ENCODE assay signal across 10 mouse cellular contexts in the genomic region with DNA sequence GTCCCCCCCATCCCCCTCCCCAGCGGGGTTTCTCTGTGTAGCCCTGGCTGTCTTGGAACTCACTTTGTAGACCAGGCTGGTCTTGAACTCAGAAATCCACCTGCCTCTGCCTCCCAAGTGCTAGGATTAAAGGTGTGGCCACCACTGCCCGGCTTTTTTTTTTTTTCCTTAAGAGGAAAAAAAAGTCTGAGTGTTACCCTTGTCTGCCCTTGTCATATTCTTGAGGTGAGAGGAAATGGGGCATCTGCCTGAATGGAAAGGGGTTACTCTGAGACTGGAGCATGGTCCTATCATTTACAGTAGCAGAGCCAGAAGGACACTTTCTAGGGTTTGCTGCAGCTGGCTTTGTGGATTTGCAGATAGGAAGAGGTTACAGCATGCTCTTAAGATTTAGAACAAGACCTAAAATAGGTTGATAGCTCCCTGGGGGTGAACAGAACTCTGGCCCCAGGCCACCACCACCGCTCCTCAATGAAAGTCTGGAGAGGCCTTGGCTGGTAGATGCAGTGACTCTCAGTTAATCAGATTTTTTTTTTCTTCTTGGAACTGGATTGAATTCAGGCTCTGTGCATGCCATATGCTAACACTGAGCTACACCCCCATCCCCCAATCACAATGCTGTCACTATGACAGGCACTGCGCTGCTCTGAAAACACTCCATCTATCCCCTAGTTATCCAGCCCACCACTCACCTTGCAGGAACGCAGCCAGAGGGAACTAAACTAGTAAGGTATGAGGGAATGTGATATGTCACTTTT. TPM values are rescaled to one million over a fixed set of nuclear protein-coding genes. Genes with fewer than 3 reads are reported as not detected.
DNase-seq lines count a peak whose midpoint lies in the region; ATAC-seq and TF ChIP-seq lines count a peak whose summit lies in the region.
"Had no signal": no experiment of that assay in that cellular context is flagged by ENCODE, and none has a peak within 500 bp of the region (broad histone marks: within the 10 kb centered on the region; RNA-seq: fewer than 3 reads in every experiment).

No protein-coding gene starts in this region.

- H3K9me3 ChIP-seq in hindbrain, embryonic 10.5 days: no peaks in the 10 kb centered on the region
- H3K9me3 ChIP-seq in hindbrain, embryonic 11.5 days (ENCODE audit: control insufficient read depth, low read length): no peaks in the 10 kb centered on the region
- H3K9me3 ChIP-seq in midbrain, embryonic 14.5 days (ENCODE audit: control insufficient read depth, low read length): no peaks in the 10 kb centered on the region
- H3K9me3 ChIP-seq: embryonic facial prominence, embryonic 13.5 days; G1E had no signal

- no peaks in the 10 kb centered on the region for H3K36me3 ChIP-seq in hindbrain, embryonic 10.5 days
- no peaks in the 10 kb centered on the region for H3K36me3 ChIP-seq in hindbrain, embryonic 11.5 days (ENCODE audit: control insufficient read depth, insufficient read depth, low read length)
- H3K36me3 ChIP-seq in midbrain, embryonic 14.5 days (ENCODE audit: control insufficient read depth, insufficient read depth, low read length): no peaks in the 10 kb centered on the region
- H3K36me3 ChIP-seq: embryonic facial prominence, embryonic 13.5 days; G1E had no signal

- no peak overlapping the region for H3K4me2 ChIP-seq in hindbrain, embryonic 11.5 days (replicated peaks; ENCODE audit: low read depth, low read length)
- no peak overlapping the region for H3K4me2 ChIP-seq in midbrain, embryonic 14.5 days (ENCODE audit: low read length)

- no peak for TF ChIP-seq POLR2A in brain, embryonic 14.5 days (IDR thresholded peaks at IDR 0.05; ENCODE audit: borderline replicate concordance, extremely low read depth, insufficient read depth, insufficient read length, poor library complexity, severe bottlenecking)

- peak overlapping the region; percentile 67 for H3K27ac ChIP-seq in hindbrain, embryonic 10.5 days
- no peak overlapping the region for H3K27ac ChIP-seq in hindbrain, embryonic 11.5 days (ENCODE audit: low read depth, low read length)
- H3K27ac ChIP-seq in midbrain, embryonic 14.5 days (replicated peaks; ENCODE audit: low read depth, low read length): 0 out of 2 replicates have a peak overlapping the region, but pooled peaks have one; percentile 43
- H3K27ac ChIP-seq in left cerebral cortex, adult 2 months: no peak overlapping the region

- H3K27me3 ChIP-seq in hindbrain, embryonic 10.5 days (ENCODE audit: insufficient read depth, poor library complexity, severe bottlenecking): no peaks in the 10 kb centered on the region
- no peaks in the 10 kb centered on the region for H3K27me3 ChIP-seq in hindbrain, embryonic 11.5 days (ENCODE audit: control insufficient read depth, insufficient read depth, low read length)
- H3K27me3 ChIP-seq in midbrain, embryonic 14.5 days (ENCODE audit: control insufficient read depth, insufficient read depth, low read length): no peaks in the 10 kb centered on the region
- H3K27me3 ChIP-seq: embryonic facial prominence, embryonic 13.5 days had no signal

- intact Hi-C loops in left cerebral cortex, adult 2 months (cut with DNase I): loop anchor here (2.0 kb wide), 1 partner anchor 75 kb away; the partner anchor contains the start of gene Tubb2a

- DNase-seq in hindbrain, embryonic 10.5 days (ENCODE audit: low spot score): no peak
- DNase-seq in hindbrain, embryonic 11.5 days (ENCODE audit: low spot score): no peak
- peak; percentile 87 for DNase-seq in brain, embryonic 14.5 days (ENCODE audit: low read depth)
- peak; percentile 36 for DNase-seq in gastrocnemius, postnatal 25 days
- no peak for DNase-seq in midbrain, embryonic 14.5 days
- no peak for DNase-seq in urinary bladder, postnatal 10 days (ENCODE audit: low spot score)
- no peak for DNase-seq in left cerebral cortex, adult 2 months (ENCODE audit: extremely low spot score in 1 of 2, low spot score in 2 of 2)
- no peak for DNase-seq in lung, adult 18-20 months

- WGBS in hindbrain, embryonic 10.5 days: 94% methylated on average over 4 of the region's 5 CpGs
- WGBS in hindbrain, embryonic 11.5 days: 77% methylated on average over 4 of the region's 5 CpGs
- WGBS in midbrain, embryonic 14.5 days: 76% methylated on average over 4 of the region's 5 CpGs

- no peak for ATAC-seq in hindbrain, embryonic 11.5 days (ENCODE audit: low FRiP score)
- no peak for ATAC-seq in midbrain, embryonic 14.5 days (ENCODE audit: low FRiP score, low TSS enrichment)

- no peak overlapping the region for H3K9ac ChIP-seq in hindbrain, embryonic 11.5 days (ENCODE audit: low read depth, low read length)
- no peak overlapping the region for H3K9ac ChIP-seq in midbrain, embryonic 14.5 days (replicated peaks; ENCODE audit: low read length)
- H3K9ac ChIP-seq: embryonic facial prominence, embryonic 13.5 days had no signal

- no peak overlapping the region for H3K4me3 ChIP-seq in hindbrain, embryonic 10.5 days
- no peak overlapping the region for H3K4me3 ChIP-seq in hindbrain, embryonic 11.5 days (ENCODE audit: low read depth, low read length)
- no peak overlapping the region for H3K4me3 ChIP-seq in midbrain, embryonic 14.5 days (replicated peaks; ENCODE audit: low read depth, low read length)
- H3K4me3 ChIP-seq in left cerebral cortex, adult 2 months: no peak overlapping the region
- H3K4me3 ChIP-seq: embryonic facial prominence, embryonic 13.5 days had no signal

- peaks cover 57% of the 10 kb centered on the region for H3K4me1 ChIP-seq in hindbrain, embryonic 10.5 days (replicated peaks)
- H3K4me1 ChIP-seq in hindbrain, embryonic 11.5 days (replicated peaks; ENCODE audit: control insufficient read depth, insufficient read depth, low read length): peaks cover 12% of the 10 kb centered on the region
- peaks cover 19% of the 10 kb centered on the region for H3K4me1 ChIP-seq in midbrain, embryonic 14.5 days (ENCODE audit: control insufficient read depth, insufficient read depth, low read length)

- TF ChIP-seq CTCF in brain, embryonic 14.5 days (IDR thresholded peaks at IDR 0.05; ENCODE audit: borderline replicate concordance, extremely low read depth, insufficient read depth, insufficient read length): no peak
- no peak for TF ChIP-seq CTCF in left cerebral cortex, adult 2 months (IDR thresholded peaks at IDR 0.05)

RNA-seq across cellular contexts. Expression of gene Psmg4, which starts 9.3 kb away (rescaled TPM):
- polyA plus RNA-seq in hindbrain, embryonic 10.5 days (2016; fragmentation: Nextera tagmentation; extraction: Ambion mirVana): 115 and 116 TPM in 2 replicates
- polyA plus RNA-seq in hindbrain, embryonic 11.5 days (2014; fragmentation: Nextera tagmentation; extraction: Ambion mirVana): 92.0 and 95.8 TPM in 2 replicates
- polyA plus RNA-seq in brain, embryonic 14.5 days (2012; rRNA removed): 113 and 208 TPM in 2 replicates
- total RNA-seq in gastrocnemius, postnatal 25 days (2021): 10 to 100 TPM; 15.9 to 16.2 TPM
- polyA plus RNA-seq in midbrain, embryonic 14.5 days (2014; fragmentation: Nextera tagmentation; extraction: Ambion mirVana): 79.2 and 96.7 TPM in 2 replicates
- total RNA-seq in left cerebral cortex, adult 2 months (2021): 10 to 100 TPM; 19.4 to 20.6 TPM

RNA-seq across cellular contexts. Expression of gene Tubb2b, which starts 23.2 kb away (rescaled TPM):
- polyA plus RNA-seq in hindbrain, embryonic 10.5 days (2016; fragmentation: Nextera tagmentation; extraction: Ambion mirVana): 187 and 370 TPM in 2 replicates
- polyA plus RNA-seq in hindbrain, embryonic 11.5 days (2014; fragmentation: Nextera tagmentation; extraction: Ambion mirVana): 318 and 341 TPM in 2 replicates
- 7,416 and 8,191 TPM in 2 replicates for polyA plus RNA-seq in brain, embryonic 14.5 days (2012; rRNA removed)
- 1 to 10 TPM; 2.3 to 3.6 TPM for total RNA-seq in gastrocnemius, postnatal 25 days (2021)
- polyA plus RNA-seq in midbrain, embryonic 14.5 days (2014; fragmentation: Nextera tagmentation; extraction: Ambion mirVana): 758 and 1,005 TPM in 2 replicates
- 100 to 1,000 TPM; 153 to 177 TPM for total RNA-seq in left cerebral cortex, adult 2 months (2021)

Comparison
In these comparisons a context has a peak if more than half of its experiments do, and no peak if none do; other contexts are left out.
1. H3K27ac ChIP-seq: peak in hindbrain, embryonic 10.5 days (single experiment) and midbrain, embryonic 14.5 days (single experiment); none in hindbrain, embryonic 11.5 days (single experiment) and left cerebral cortex, adult 2 months (single experiment).
2. DNase-seq: peak in brain, embryonic 14.5 days (single experiment) and gastrocnemius, postnatal 25 days (single experiment); none in hindbrain, embryonic 10.5 days (single experiment), hindbrain, embryonic 11.5 days (single experiment), midbrain, embryonic 14.5 days (single experiment), urinary bladder, postnatal 10 days (single experiment), left cerebral cortex, adult 2 months (0 of 2) and lung, adult 18-20 months (0 of 2).